Mouse (Mus musculus) thymus, adult 2 months (tissue): ENCODE data around the gene Spire2.

Source experiments
- CTCF ChIP-seq: fragments of 200-500 bp; IDR thresholded peaks from 2 replicates; pipeline ENCODE4 v1.5.1; 2012; ENCODE audit warnings: mild to moderate bottlenecking, control low read depth, low read length, moderate library complexity, borderline replicate concordance; ENCODE audit not compliant: control insufficient read depth, poor library complexity, insufficient read depth; ENCODE audit errors: extremely low read depth
- POLR2A ChIP-seq: fragments of 200-500 bp; IDR thresholded peaks from 2 replicates; pipeline ENCODE4 v1.6.1; 2012; ENCODE audit warnings: mild to moderate bottlenecking, low read length, control low read depth, moderate library complexity; ENCODE audit not compliant: control insufficient read depth, poor library complexity, insufficient read depth; ENCODE audit errors: extremely low read depth

- TF ChIP-seq CTCF (no peak), POLR2A (no peak)
These were observed 52.5 kb downstream of the Spire2 start for GRCm38 (mm10) chr8:123384883-123385540.
